Mouse (Mus musculus): ENCODE results near the gene Btbd9.

DNA sequence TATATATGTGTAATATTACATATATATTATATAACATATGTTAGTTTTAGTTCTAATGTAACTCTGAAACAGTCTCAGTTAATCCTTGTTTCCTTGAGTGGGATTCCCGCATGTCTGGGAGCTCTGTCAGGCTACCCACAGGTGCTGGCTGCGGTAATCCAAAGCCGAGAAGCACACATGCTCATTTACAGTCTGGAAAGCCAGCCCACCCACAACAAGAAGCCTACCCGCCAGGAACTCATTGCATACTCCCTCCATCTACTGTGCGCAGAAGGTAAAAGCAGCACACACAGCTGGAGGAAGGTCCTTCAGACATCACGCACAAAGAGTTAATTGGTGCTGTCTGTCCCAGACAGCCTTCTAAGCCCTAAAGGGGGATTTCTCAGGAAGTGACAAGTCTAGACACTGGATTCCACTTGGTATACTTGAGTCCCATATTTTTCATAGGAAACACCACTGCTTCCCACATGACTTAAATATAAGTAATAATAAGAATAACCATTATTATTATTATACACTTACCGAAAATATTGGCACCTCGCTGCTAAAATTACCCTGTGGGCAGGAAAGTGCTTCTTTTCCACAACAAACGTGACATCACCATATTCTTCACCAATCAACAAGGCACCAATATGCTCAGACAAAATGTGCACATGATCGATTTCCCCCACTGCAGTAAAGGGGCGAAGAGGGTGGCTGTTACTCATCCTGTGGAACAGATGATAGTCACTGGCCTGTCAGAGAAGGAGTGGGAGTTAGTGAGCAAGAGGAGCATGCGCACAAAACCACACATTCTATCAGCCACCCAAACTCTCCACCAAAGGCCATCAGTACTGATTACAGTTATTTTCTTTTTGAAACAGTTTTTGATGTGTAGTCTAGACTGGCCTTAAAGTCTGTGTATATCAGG, 46.4 kb downstream of the Btbd9 start:
- TF ChIP-seq POLR2A (IDR thresholded peaks at IDR 0.05; ENCODE audit: insufficient read depth, low read length) (no peak), CTCF (IDR thresholded peaks at IDR 0.05; ENCODE audit: low read depth, low read length) (no peak)
